Mouse (Mus musculus): ENCODE results near the gene Ptrh1.

The Ptrh1 gene

GRCm38 (mm10) chr2:32775359-32776074, at the start of gene Ptrh1, which contains the start of gene Ttc16:
TSS of gene Ptrh1 (plus strand) at chr2:32775786.
TSS of gene Ttc16 (minus strand) at chr2:32775633.
- peak; percentile 98 for DNase-seq

GRCm38 (mm10) chr2:32727435-32727834, 48.2 kb upstream of the Ptrh1 start:
- peak; percentile 83 to 86 for DNase-seq

GRCm38 (mm10) chr2:32728463-32728862, 47.1 kb upstream of the Ptrh1 start:
- DNase-seq: no peak

GRCm38 (mm10) chr2:32729547-32729946, 46.0 kb upstream of the Ptrh1 start:
- DNase-seq: no peak

GRCm38 (mm10) chr2:32730854-32731253, 44.7 kb upstream of the Ptrh1 start:
- DNase-seq: no peak

GRCm38 (mm10) chr2:32731911-32732310, 43.7 kb upstream of the Ptrh1 start:
- DNase-seq: no peak

GRCm38 (mm10) chr2:32732695-32733094, 42.9 kb upstream of the Ptrh1 start:
- DNase-seq: no peak

- no peak for DNase-seq
Observed at GRCm38 (mm10) chr2:32734480-32734879, 41.1 kb upstream of the Ptrh1 start.

- DNase-seq: no peak
Observed at GRCm38 (mm10) chr2:32734933-32735332, 40.7 kb upstream of the Ptrh1 start.

- DNase-seq: no peak
Observed at GRCm38 (mm10) chr2:32736306-32736829, 39.2 kb upstream of the Ptrh1 start.

- DNase-seq: no peak
Observed at GRCm38 (mm10) chr2:32737008-32737407, 38.6 kb upstream of the Ptrh1 start.

GRCm38 (mm10) chr2:32739311-32739710, 36.3 kb upstream of the Ptrh1 start:
- no peak for DNase-seq

GRCm38 (mm10) chr2:32740916-32741272, 34.7 kb upstream of the Ptrh1 start, which contains the start of gene 6330409D20Rik:
TSS of gene 6330409D20Rik (minus strand) at chr2:32741016.
- DNase-seq: no peak

- peak; percentile 85 to 90 for DNase-seq
Observed at GRCm38 (mm10) chr2:32741273-32742172, 34.1 kb upstream of the Ptrh1 start.

GRCm38 (mm10) chr2:32742173-32742531, 33.4 kb upstream of the Ptrh1 start:
- peak; percentile 94 to 96 for DNase-seq

- no peak for DNase-seq
Observed at GRCm38 (mm10) chr2:32744272-32744982, 31.2 kb upstream of the Ptrh1 start.

- no peak for DNase-seq
Observed at GRCm38 (mm10) chr2:32749082-32749481, 26.5 kb upstream of the Ptrh1 start.

- DNase-seq: no peak
Observed at GRCm38 (mm10) chr2:32750199-32750598, 25.4 kb upstream of the Ptrh1 start.

- no peak for DNase-seq
Observed at GRCm38 (mm10) chr2:32750887-32751664, 24.5 kb upstream of the Ptrh1 start.

- DNase-seq: no peak
Observed at GRCm38 (mm10) chr2:32751665-32752033, 23.9 kb upstream of the Ptrh1 start.

- no peak for DNase-seq
Observed at GRCm38 (mm10) chr2:32752181-32752580, 23.4 kb upstream of the Ptrh1 start.

GRCm38 (mm10) chr2:32756674-32757055, 18.9 kb upstream of the Ptrh1 start:
- DNase-seq: no peak
